Mouse (Mus musculus) gastrocnemius, postnatal 25 days (tissue): ENCODE measurements around the gene 2310022A10Rik. TPM values are rescaled to one million over a fixed set of nuclear protein-coding genes. Genes with fewer than 3 reads are reported as not detected.

Source experiments
- DNase-seq: peaks from one replicate; pipeline ENCODE4 v3.0.0; 2022
- total RNA-seq, 2 experiments: library from RNA; stranded (reverse); gene quantifications; 1 replicate in 1 of 2; 2 replicates in 1 of 2; pipeline ENCODE4 v1.2.3; 2021

Gene 2310022A10Rik
- total RNA-seq, 2 experiments from 2014 or later: 88.3 to 110 TPM

DNA sequence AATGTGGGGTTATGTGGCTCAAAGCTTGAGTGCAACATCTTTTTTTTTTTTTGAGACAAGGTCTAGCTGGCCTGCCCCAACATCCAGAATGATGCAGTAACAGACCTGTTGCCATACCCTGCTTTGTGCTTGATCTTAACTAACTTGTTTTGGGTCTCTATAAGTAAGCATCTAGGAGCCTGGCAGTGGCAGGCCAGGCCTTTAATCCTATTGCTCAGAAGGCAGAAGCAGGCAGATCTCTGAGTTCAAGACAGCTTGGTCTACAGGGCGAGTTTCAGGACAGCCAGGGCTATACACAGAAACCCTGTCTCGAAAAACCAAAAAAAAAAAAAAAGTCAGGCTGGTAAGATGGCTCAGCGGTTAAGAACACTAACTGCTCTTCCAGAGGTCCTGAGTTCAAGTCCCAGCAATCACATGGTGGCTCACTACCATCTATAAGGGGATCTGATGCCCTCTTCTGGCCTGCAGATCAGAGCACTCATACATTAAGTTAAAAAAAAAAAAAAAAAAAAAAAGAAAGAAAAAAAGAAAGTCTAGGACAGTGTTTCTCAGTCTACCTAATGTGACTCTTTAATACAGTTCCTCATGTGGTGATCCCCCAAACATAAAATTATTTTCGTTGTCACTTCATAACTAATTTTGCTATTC is 37.7 kb downstream of the 2310022A10Rik start:
- DNase-seq: no peak

DNA sequence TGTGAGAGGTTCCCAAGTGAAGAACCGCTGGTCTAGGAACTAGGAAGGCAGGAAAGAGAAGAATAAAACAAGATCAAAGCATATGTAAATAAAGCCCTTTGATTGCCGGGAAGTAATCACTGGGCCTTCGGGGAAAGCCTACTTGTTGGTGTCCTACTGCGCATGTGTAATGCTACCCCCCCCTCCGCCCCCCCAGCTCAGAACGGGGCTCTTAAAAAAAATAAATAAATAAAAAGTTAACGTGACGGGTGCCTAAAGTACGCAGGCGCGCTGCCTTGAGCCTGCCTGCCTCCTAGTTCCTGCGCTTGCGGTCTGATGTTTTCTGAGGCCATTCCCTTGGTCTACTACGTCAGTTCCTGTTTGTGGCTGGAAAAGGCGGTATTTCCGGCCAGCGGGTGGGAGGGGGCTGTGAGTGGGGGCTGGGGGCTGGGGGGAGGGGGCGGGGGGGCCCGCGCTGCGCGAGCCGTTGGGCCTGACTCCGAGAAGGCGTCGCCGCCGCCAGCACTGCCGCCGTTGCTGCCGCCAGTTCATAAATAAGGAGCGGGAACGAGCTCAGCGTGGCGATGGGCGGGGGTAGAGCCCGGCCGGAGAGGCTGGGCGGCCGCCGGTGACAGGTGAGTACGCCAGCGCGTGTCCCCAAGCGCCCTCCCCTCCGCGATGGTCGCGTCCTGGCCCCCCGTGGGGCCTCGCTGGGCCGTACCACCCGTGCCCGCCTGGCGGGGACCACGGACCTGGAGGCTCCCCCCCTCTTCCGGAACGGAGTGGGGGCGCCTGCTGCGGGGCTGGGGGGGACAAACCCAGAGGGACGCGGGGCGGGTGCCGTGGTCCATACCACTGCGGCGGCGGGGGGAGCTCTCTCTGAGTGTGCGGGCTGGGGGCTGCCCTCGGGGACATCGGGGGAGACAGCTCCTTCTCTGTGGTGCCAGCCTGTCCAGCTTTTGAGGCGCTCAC is 38.5 kb downstream of the 2310022A10Rik start, which contains the start of gene Akt2:
Gene Akt2 (plus strand): TSS at position 287 of the 951 bp plus-strand sequence.
- peak; percentile 92 for DNase-seq

DNA sequence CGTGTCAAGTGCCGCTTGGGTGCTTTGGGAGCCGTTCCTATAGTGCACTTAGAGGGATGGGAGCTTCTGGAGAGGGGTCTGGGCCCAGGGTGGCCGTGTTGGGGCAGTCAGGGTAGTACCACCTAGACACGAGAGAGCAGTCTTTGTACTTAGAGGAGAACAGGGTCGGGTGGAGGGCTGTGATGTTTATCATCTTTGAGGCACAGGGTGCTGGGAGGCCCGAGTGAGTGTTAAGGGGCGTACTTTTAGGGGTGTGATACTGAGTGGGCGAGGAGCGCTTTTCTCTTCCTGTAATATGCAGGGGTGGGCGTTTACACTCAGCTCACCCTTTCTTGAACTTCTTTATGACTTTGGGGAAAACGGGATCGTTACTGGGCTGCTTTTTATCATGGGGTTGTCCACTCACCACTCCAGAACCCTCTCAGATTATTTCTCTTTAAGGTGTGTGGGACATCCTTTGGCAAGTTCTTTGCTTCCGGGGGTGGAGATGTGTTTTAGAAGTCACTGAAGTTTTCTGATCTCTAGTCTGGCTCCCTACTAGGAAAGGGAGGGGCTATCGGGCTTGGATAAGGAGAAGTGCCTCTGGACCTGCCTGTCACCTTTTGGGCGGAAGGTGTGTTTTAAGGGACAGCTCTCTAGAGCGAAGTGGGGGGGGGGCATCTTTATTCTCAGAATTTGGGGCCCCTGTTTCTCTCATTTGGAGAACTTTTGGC is 39.3 kb downstream of the 2310022A10Rik start:
- no peak for DNase-seq

DNA sequence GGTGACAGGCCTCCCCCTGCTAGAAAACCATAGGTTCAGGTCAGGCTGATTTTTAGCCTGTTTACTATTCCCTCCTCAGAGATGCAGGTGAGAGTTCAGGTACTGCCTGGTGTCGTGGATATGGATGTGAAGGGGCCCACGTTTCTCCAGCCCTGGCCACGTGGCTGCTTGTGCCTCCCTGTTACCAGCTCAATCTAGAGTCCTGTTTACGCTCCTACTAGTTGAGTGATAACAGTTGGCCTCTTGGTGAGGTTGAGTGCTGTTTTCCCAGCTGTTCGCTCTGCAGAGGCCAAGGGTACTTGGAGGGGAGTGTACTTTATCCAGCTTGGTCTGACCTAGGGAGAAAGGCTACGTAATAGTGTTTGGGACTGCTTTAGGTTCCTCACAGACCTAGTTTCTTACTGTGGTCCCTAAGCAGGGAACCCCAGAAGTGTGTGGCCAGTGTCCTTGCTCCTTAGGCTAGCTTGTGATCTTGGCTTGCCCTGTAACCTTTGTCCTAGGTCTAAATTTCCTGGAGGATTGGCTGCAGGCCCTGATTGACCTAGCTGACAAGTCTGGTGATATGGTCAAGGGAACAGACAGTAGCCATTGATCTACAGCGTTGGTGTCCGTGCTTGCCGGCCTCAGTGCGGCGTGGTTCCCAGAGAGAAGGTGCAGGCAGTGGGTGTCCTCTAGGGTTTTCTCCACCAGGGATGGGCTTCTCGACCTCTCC is 40.1 kb downstream of the 2310022A10Rik start:
- no peak for DNase-seq

DNA sequence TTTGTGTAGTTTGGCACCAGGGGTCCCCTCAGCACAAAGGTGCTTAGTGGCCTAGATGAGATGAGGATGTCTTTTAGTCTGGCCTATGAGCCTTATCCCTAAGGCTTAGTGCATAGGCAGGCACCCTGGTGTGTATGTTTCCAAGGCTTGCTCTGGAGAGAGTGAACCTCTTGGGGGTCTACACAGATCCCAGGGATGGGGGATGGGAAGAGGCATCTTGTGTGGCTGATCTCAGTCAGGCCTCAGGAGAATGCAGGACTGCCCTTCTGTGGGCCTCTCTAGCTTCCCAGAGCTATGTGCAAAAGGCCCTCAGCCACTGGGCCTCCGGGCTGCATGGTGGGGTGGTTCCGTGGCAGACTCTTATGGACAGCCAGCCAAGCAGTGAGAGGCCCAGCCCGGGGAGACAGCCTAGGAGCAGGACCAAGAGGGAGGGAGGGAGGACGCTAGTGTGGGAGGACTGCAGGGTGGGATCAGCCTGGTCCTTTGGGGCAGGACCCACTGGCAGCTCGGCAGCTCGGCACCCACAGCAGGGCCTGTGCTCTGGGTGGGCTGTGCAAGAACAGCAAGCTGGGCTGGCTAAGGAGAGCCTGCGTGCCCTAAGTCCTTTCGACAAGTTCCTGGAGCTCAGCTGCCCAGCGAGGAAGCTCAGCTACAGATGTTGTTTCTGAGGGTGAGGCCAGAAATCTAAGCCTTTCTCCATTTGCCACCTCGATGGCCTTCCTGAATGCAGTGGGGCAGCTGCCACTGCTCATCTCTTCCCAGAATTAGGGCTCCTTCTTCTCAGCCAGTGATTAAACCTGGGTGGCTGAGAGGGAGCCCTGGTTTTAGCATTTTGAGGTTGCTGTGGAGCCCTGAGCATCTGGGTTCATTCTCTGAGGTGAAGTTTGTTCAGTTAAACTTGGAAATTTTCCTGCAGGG is 43.8 kb downstream of the 2310022A10Rik start:
- peak; percentile 73 for DNase-seq

- DNase-seq: no peak
Observed at GRCm38 (mm10) chr7:27598053-27598452, 45.0 kb downstream of the 2310022A10Rik start.

DNA sequence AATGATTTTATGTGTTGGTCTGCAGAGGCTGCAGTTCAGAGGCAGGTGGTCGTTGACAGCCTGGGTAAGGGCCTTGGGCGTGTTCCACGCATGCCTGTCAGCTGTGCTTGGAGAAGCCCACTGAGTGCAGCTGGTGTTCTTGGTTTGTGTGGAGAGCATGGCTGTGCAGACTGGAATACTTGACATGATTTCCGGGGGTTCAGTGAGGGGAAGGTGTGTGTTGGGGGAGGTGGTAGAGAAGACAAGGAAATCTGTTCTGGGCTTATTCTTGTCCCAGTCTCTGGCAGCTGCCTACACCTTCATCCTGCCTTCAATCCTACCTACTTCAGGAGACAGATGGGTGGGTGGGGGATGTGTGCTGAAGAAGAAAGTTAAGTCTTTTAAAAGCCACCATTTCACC is 48.6 kb downstream of the 2310022A10Rik start:
- DNase-seq: no peak

GRCm38 (mm10) chr7:27602161-27602560 is 49.1 kb downstream of the 2310022A10Rik start:
- DNase-seq: no peak

- DNase-seq: no peak
Observed at GRCm38 (mm10) chr7:27602835-27603234, 49.8 kb downstream of the 2310022A10Rik start.

GRCm38 (mm10) chr7:27604661-27605348 is 51.8 kb downstream of the 2310022A10Rik start:
- no peak for DNase-seq

DNA sequence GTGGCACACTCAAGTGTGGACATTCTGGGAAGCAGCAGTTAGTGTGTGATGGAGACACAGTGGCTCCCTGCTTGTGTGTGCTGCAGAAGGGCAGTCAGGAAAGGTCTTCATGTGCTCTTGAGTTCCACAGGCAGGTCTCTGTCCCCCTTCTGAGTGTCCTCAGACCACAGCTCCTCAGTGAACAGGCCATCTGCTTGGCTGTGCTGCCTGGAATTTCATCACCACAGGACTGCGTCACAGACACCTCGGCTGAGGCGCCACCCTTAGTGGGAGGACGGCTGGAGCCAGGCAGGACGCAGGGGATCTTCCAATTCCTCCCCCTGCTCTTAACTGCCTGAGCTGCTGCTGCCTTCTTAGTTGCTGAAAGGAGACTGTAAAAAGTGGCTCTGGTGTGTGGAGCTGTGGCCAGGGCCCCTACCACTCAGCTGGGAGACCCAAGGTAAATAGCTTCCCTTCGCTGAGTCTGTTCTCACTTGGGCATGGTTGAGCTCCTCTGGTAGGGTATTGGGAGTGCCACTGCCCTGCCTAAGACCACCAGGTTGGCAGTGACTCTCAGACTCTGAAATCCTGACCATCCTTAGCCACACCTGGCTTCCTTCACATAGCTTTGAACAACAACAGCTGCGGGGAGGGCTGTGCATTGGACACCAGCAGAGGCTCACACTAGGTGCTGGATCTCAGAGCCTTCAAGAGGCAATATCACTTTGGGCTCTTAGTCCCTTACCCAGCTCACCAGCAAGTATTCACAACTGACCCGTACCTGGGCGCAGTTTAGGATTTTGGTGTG is 52.7 kb downstream of the 2310022A10Rik start:
- peak; percentile 86 for DNase-seq

- DNase-seq: no peak
Observed at GRCm38 (mm10) chr7:27606481-27607254, 53.6 kb downstream of the 2310022A10Rik start.

GRCm38 (mm10) chr7:27607580-27607979 is 54.5 kb downstream of the 2310022A10Rik start:
- peak; percentile 92 for DNase-seq

DNA sequence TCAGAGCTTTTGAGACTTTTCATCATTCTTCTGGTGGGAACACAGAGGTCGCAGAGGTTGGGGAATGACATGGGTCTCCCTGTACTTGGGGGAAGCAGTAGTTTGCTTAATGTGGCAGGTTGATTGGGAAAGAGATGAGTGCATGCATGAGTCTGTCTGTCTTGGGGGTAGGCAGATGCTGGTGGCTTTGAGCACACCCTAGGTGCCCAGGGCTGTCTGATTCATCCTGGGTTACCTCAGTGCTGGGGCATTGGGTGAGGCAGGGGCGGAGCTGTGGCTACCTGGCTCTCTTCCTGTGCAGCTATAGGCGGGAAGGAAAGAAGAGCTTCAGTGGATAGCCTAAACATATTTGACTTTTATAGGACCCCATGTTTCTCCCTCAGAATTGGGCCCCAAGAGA is 55.1 kb downstream of the 2310022A10Rik start:
- DNase-seq: no peak

DNA sequence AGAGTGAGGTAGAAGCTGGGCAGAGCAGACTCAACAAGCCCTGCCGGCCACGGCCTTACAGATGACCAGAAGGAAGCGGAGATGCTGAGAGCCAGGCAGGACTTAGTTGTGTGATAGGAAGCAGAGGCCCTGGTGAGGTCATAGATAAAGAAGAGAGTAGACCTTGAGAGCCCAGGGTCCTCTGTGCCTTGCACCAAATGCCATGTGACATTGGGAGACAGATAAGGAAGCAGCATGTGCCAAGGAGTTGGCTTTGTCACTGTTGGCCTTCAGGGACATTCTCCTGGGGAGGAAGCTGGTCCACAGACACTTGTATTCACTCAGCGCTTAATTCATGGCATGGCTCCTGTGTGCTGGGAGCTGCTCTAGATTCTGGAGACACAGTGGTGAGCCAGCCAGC is 56.3 kb downstream of the 2310022A10Rik start:
- no peak for DNase-seq

GRCm38 (mm10) chr7:27609688-27610087 is 56.7 kb downstream of the 2310022A10Rik start:
- DNase-seq: no peak

DNA sequence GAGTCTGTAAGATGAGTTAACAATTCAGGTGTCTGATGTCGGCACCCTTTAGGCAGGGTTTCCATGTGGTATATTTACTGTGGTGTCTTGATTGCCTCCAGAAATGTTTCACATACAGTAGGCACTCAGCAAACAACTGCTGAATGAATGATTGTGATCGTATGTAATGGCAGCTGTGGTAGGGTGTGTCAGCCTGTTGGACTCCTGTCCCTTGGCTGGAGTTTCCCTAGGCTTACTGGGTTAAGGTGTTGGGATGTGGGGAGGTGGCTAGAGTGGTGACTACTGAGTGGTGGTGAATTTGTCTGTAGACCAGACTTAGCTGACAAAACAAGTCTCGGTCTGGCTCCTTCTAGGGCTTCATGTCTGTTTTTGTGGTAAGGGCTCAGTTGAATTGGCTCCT is 57.3 kb downstream of the 2310022A10Rik start:
- DNase-seq: no peak

- DNase-seq: no peak
Observed at GRCm38 (mm10) chr7:27610871-27611270, 57.8 kb downstream of the 2310022A10Rik start.
